Mouse (Mus musculus): ENCODE measurements around the gene Arhgef18.

Arhgef18 gene

GRCm38 (mm10) chr8:3392771-3393710 is at the start of gene Arhgef18:
TSS of gene Arhgef18 (plus strand) at chr8:3393006.
- DNase-seq, result peak; percentile 93

- no peak for DNase-seq
Observed at GRCm38 (mm10) chr8:3345337-3345736, 47.5 kb upstream of the Arhgef18 start.

GRCm38 (mm10) chr8:3346691-3347413 is 46.0 kb upstream of the Arhgef18 start:
- no peak for DNase-seq

GRCm38 (mm10) chr8:3348142-3348823 is 44.5 kb upstream of the Arhgef18 start:
- DNase-seq, result no peak

GRCm38 (mm10) chr8:3350747-3351146 is 42.1 kb upstream of the Arhgef18 start:
- no peak for DNase-seq

- DNase-seq, result no peak
Observed at GRCm38 (mm10) chr8:3352715-3353114, 40.1 kb upstream of the Arhgef18 start.

- DNase-seq, result peak; percentile 18
Observed at GRCm38 (mm10) chr8:3353189-3353810, 39.5 kb upstream of the Arhgef18 start, which contains the start of gene A430078G23Rik. TSS of gene A430078G23Rik (plus strand) at chr8:3353415.

- DNase-seq, result no peak
Observed at GRCm38 (mm10) chr8:3353811-3354442, 38.9 kb upstream of the Arhgef18 start.

GRCm38 (mm10) chr8:3354443-3354812 is 38.4 kb upstream of the Arhgef18 start:
- peak; percentile 24 for DNase-seq

GRCm38 (mm10) chr8:3355586-3355985 is 37.2 kb upstream of the Arhgef18 start:
- DNase-seq, result no peak

- DNase-seq, result peak; percentile 85
Observed at GRCm38 (mm10) chr8:3358060-3358459, 34.7 kb upstream of the Arhgef18 start.

GRCm38 (mm10) chr8:3367086-3367485 is 25.7 kb upstream of the Arhgef18 start:
- no peak for DNase-seq

GRCm38 (mm10) chr8:3368091-3368490 is 24.7 kb upstream of the Arhgef18 start:
- no peak for DNase-seq

GRCm38 (mm10) chr8:3375748-3376147 is 17.1 kb upstream of the Arhgef18 start:
- DNase-seq, result peak; percentile 44

GRCm38 (mm10) chr8:3376641-3377274 is 16.0 kb upstream of the Arhgef18 start:
- peak; percentile 10 for DNase-seq

- DNase-seq, result peak; percentile 72
Observed at GRCm38 (mm10) chr8:3387286-3387685, 5.5 kb upstream of the Arhgef18 start.

- no peak for DNase-seq
Observed at GRCm38 (mm10) chr8:3388591-3389338, 4.0 kb upstream of the Arhgef18 start.

GRCm38 (mm10) chr8:3389506-3389905 is 3.3 kb upstream of the Arhgef18 start:
- no peak for DNase-seq

- DNase-seq, result no peak
Observed at GRCm38 (mm10) chr8:3392293-3392692, 513 bp upstream of the Arhgef18 start.

- DNase-seq, result no peak
Observed at GRCm38 (mm10) chr8:3394600-3394999, 1.8 kb downstream of the Arhgef18 start.

- no peak for DNase-seq
Observed at GRCm38 (mm10) chr8:3395246-3395645, 2.4 kb downstream of the Arhgef18 start.

All from liver (tissue).